ENCODE assay signal across 8 mouse cellular contexts in the genomic region with DNA sequence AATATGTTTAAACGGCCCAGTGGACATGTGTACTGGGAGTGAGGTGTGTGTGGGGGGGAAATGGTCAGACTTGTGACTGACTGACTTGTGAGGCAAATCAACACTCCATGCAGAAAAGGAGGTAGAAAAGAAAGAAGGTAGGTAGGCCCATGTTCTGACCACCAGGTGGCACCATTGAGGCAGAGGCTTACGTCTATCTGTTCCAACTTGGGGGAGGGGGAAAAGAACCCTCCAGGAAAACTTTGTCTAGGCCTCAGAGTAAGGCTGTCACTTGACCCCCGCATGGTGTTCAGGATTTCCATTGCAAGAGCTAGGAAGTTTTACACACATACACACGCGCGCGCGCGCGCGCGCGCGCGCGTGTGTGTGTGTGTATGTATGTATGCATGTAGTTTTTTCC. TPM values are rescaled to one million over a fixed set of nuclear protein-coding genes. Genes with fewer than 3 reads are reported as not detected.
DNase-seq lines count a peak whose midpoint lies in the region; ATAC-seq lines count a peak whose summit lies in the region.

No protein-coding gene starts in this region.

- no peaks in the 10 kb centered on the region for H3K27me3 ChIP-seq in forebrain, embryonic 16.5 days (replicated peaks; ENCODE audit: control insufficient read depth, insufficient read depth, low read length)
- H3K27me3 ChIP-seq in lung, embryonic 16.5 days (ENCODE audit: control insufficient read depth, insufficient read depth, low read depth, low read length) = no peaks in the 10 kb centered on the region

- H3K27ac ChIP-seq in forebrain, embryonic 16.5 days (ENCODE audit: low read length) = no peak overlapping the region
- no peak overlapping the region for H3K27ac ChIP-seq in lung, embryonic 16.5 days (ENCODE audit: low read length)

- no peaks in the 10 kb centered on the region for H3K9me3 ChIP-seq in forebrain, embryonic 16.5 days (ENCODE audit: control insufficient read depth, low read length)
- H3K9me3 ChIP-seq in lung, embryonic 16.5 days (ENCODE audit: control insufficient read depth, low read length) = no peaks in the 10 kb centered on the region

- DNase-seq in MEL-GATA-1-ER (ENCODE audit: extremely low read depth, low read depth) = peak; percentile 83
- peak; percentile 53 for DNase-seq in cerebellum, adult 11-12 months
- peak; percentile 84 for DNase-seq in heart, postnatal 4 days
- peak; percentile 41 to 70 for DNase-seq in layer of hippocampus, adult 8-10 months (ENCODE audit: low spot score in 2 of 2)
- DNase-seq in ovary, postnatal 36 days (ENCODE audit: low spot score) = peak; percentile 57
- peak; percentile 83 for DNase-seq in thymus, postnatal 14 days

- 17% methylated on average over 16 of the region's 16 CpGs for WGBS in forebrain, embryonic 16.5 days
- 3% methylated on average over 16 of the region's 16 CpGs for WGBS in lung, embryonic 16.5 days

- H3K9ac ChIP-seq in forebrain, embryonic 16.5 days (replicated peaks; ENCODE audit: low read depth, low read length) = no peak overlapping the region
- peak overlapping the region; percentile 58 for H3K9ac ChIP-seq in lung, embryonic 16.5 days (ENCODE audit: low read length)

- no peaks in the 10 kb centered on the region for H3K36me3 ChIP-seq in forebrain, embryonic 16.5 days (ENCODE audit: control insufficient read depth, insufficient read depth)
- H3K36me3 ChIP-seq in lung, embryonic 16.5 days (ENCODE audit: control insufficient read depth, insufficient read depth, low read length) = no peaks in the 10 kb centered on the region

- peaks cover 24% of the 10 kb centered on the region for H3K4me1 ChIP-seq in forebrain, embryonic 16.5 days (replicated peaks; ENCODE audit: control insufficient read depth, insufficient read depth, low read length)
- peaks cover 17% of the 10 kb centered on the region for H3K4me1 ChIP-seq in lung, embryonic 16.5 days (replicated peaks; ENCODE audit: control insufficient read depth, insufficient read depth, low read length)

- ATAC-seq in forebrain, embryonic 16.5 days = 0 out of 2 replicates have a peak, but pooled peaks have one; percentile 16
- ATAC-seq in lung, embryonic 16.5 days (ENCODE audit: low read depth) = peak; percentile 12; the same call in 1 of the 2 replicates

- H3K4me2 ChIP-seq in forebrain, embryonic 16.5 days (ENCODE audit: low read length) = peak overlapping the region; percentile 66
- peak overlapping the region; percentile 79 for H3K4me2 ChIP-seq in lung, embryonic 16.5 days (ENCODE audit: low read depth, low read length)

- H3K4me3 ChIP-seq in forebrain, embryonic 16.5 days (replicated peaks; ENCODE audit: low read length) = peak overlapping the region; percentile 29
- H3K4me3 ChIP-seq in lung, embryonic 16.5 days (ENCODE audit: low read length) = peak overlapping the region; percentile 76

RNA-seq across cellular contexts. Expression of gene Fam102b, which starts 1.8 kb away (rescaled TPM):
- 10.0 and 10.4 TPM in 2 replicates for polyA plus RNA-seq in forebrain, embryonic 16.5 days (2015; fragmentation: Nextera tagmentation; extraction: Ambion mirVana)
- 10 to 100 TPM; 21.2 to 22.9 TPM for total RNA-seq in heart, postnatal 4 days (2021)
- 10 to 100 TPM; 23.3 to 39.3 (median 28.9) TPM for total RNA-seq in layer of hippocampus, adult 8-10 months (2022)
- 5.5 and 6.0 TPM in 2 replicates for polyA plus RNA-seq in lung, embryonic 16.5 days (2015; fragmentation: Nextera tagmentation; extraction: Ambion mirVana)

RNA-seq across cellular contexts. Expression of gene Slc25a54, which starts 54.7 kb away (rescaled TPM):
- not detected in 2 replicates for polyA plus RNA-seq in forebrain, embryonic 16.5 days (2015; fragmentation: Nextera tagmentation; extraction: Ambion mirVana)
- not detected for total RNA-seq in heart, postnatal 4 days (2021)
- total RNA-seq in layer of hippocampus, adult 8-10 months (2022) = not detected
- polyA plus RNA-seq in lung, embryonic 16.5 days (2015; fragmentation: Nextera tagmentation; extraction: Ambion mirVana) = not detected in 2 replicates
